Mouse (Mus musculus) large intestine, adult 2 months (tissue): ENCODE results near the gene Abcc3. TPM values are rescaled to one million over a fixed set of nuclear protein-coding genes. Genes with fewer than 3 reads are reported as not detected.
A peak's percentile ranks its signal among the peaks of the same experiment; 100 is the strongest.
"Not testable (repeated sequence)": the region's sequence is repeated elsewhere in the genome, so short reads cannot be mapped to it uniquely, and the experiment has no call there.

ENCODE experiments used
- DNase-seq: peaks from one replicate; pipeline ENCODE4 v3.0.0-alpha.2; 2012; ENCODE audit warnings: low read depth, low spot score
- WGBS: fragments of 180-500 bp; shearing (Covaris S2); methylation state at CpG from one replicate; pipeline ENCODE4 v1.1.7; 2018; 5-methylcytosine and 5-hydroxymethylcytosine counted together
- polyA plus RNA-seq: library from polyadenylated mRNA; depleted of rRNA; stranded (reverse); fragments of >200 nt; gene quantifications from 2 replicates; pipeline ENCODE4 v1.2.3, GENCODE M21; 2012

Abcc3 gene
- polyA plus RNA-seq, 1 experiment = 48.1 TPM

DNA sequence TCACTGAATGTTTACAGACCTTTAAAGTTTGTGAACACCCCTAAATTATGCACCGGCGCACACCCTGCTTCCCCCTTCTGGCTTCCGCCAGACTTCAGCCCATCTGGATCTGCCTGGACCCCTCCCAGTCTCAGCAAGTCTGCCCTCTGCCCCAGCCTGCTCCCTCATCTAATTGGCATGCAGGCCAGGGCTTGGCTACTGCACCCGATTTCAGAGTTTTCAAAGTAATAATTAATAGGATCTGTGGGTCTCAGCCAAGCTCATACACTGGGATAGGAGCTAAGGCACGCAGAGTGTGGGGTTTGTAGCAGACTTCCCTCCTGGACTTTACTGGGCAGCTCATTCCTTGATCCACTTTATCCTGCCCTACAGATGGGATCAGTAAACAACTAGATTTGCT, 11.4 kb upstream of the Abcc3 start:
- DNase-seq = no peak
- 28% methylated on average over 5 of the region's 5 CpGs for WGBS

DNA sequence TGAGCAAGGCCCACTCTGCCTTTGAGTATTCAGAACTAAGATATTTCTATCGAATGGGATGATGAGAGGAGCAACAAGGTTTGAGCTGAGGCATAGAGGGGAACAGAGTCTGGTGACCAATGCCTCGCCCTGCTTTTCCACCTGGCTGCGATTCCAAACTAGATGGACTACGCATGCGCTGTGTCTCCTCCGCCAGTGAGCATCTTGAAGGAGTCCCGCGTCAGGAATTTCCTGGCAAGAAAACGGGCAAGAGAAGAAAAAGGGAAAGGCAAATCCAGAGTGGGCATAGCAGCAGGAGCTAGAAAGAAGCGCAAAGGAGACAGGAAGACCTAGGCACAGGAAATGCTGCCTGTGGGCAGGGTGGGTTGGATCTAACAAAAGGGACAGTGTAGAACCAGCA, 11.0 kb upstream of the Abcc3 start:
- no peak for DNase-seq
- 46% methylated on average over 10 of the region's 10 CpGs for WGBS

DNA sequence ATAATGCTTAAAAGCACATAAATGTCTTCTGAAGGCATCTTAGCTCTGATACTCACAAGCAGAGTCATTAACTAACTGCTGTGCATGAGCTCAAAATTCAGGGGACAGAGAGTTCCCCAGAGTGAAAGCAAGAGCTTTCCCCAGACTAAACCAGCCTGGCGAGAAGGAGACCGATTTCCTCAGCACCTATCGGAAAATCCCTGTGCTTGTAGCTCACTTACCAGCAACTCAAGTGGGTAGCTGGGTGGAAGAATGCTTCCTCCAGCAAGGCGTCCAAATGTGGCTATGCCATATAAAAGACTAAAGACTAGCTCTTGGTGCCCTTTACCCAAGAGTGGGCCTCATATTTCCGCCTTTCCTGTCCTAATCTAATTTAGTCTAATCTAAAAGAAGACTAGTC, 9.9 kb upstream of the Abcc3 start:
- DNase-seq = no peak
- 95% methylated on average over 5 of the region's 5 CpGs for WGBS

- DNase-seq = not testable (repeated sequence)
- WGBS = 90% methylated on average over 4 of the region's 4 CpGs
Observed at GRCm38 (mm10) chr11:94402029-94402428, 9.2 kb upstream of the Abcc3 start.

GRCm38 (mm10) chr11:94400996-94401395, 8.2 kb upstream of the Abcc3 start:
- WGBS = 67% methylated on average over 6 of the region's 6 CpGs
- DNase-seq = no peak

GRCm38 (mm10) chr11:94394107-94394506, 1.3 kb upstream of the Abcc3 start:
- 85% methylated on average over 7 of the region's 7 CpGs for WGBS

GRCm38 (mm10) chr11:94393490-94393889, 693 bp upstream of the Abcc3 start:
- DNase-seq = not testable (repeated sequence)
- WGBS = 80% methylated on average over 4 of the region's 4 CpGs

More at GRCm38 (mm10) chr11:94394107-94394506, 1.3 kb upstream of the Abcc3 start:
- no peak for DNase-seq

DNA sequence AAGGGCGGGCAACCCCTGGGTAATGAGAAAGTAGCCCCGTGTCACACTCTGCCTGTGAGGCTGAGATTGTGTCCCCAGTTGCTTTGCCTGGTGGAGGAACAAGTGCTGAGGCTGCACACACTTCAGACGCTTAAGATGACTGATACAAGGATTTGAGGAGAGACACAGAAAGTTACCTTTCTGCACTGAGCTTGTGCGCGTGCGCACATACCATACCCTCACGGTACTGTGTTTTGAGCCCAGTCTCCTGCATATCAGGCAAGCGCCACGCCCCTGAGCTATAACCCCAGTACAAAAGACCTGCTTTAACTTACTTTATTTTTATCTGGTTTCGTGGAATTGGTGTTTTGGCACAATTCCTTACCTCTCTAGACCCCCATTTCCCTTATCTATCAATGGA, 1.1 kb downstream of the Abcc3 start:
- WGBS = 39% methylated on average over 10 of the region's 10 CpGs
- peak; percentile 27 for DNase-seq

DNA sequence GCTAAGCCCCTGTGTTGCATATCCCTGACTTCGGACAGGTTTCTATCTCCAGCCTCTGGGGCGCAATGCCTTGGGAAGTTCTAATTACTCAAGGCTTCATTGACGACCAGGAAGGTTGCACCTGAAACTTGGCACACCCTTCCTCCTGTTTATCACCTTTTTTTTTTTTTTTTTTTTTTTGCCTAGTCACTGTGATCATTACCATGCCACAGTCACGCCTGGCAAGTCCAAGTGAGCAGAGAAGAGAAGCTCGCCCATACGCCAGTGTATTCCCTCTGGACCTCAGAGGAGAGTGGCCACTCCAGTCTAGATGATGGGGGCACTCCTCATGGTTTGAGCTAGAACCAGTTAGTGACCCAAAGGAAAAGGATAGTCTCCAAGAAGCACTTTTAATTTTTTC, 2.0 kb downstream of the Abcc3 start:
- WGBS = 34% methylated on average over 6 of the region's 6 CpGs
- DNase-seq = peak; percentile 58

DNA sequence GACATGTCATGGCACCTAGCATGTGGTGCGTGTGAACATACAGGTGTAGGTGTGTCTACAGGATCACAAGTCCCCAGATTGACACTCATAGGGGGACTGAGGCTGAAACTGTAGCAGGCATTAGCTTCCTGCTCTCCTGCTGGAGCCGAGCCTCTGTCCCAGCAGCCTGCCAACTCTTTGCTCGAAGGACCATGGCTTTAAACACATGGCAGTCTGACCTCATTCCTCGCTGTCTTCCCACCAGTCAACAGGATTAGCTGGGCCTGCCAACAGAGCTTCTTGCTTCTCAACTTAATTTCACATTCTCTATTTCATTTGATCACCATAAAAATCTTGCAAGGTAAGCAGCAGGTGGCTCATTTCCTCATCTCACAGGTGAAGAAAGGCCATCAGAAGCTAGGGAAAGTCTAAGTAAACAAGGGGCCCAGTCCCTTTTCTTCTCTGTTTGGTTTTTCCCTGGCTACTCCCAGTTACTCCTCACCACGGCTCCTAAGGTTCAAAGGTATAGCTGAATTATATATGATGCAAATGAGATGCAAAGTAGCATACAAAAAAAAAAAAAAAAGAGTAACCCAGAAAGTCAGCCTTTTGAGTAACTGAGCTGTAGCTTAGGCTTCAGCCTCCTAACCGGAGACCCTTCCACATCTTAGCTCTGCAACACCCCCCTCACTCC, 2.9 kb downstream of the Abcc3 start:
- DNase-seq = no peak
- WGBS = 29% methylated on average over 6 of the region's 6 CpGs

- WGBS = 70% methylated on average over 4 of the region's 4 CpGs
- DNase-seq = no peak
Observed at GRCm38 (mm10) chr11:94389021-94389420, 3.8 kb downstream of the Abcc3 start.

DNA sequence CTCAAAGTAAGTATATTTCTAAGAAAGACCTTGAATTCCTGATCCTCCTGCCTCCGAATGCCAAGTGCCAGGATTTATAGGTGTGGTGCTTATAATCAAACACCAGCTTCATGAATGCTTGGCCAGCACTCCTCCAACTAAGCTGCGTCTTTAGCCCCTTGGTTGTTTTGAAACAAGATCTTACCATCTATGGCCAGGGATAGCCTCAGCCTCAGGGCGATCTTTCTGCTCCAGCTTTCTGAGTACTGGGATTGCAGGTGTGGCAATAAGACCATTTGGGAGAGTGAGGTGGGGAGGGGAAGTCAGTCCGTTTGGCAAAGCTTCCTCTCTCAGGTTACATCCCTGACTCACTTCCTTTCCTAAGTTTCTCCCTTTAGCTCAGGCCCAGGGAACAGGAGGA, 5.0 kb downstream of the Abcc3 start:
- WGBS = 30% methylated on average over 4 of the region's 4 CpGs
- DNase-seq = no peak

DNA sequence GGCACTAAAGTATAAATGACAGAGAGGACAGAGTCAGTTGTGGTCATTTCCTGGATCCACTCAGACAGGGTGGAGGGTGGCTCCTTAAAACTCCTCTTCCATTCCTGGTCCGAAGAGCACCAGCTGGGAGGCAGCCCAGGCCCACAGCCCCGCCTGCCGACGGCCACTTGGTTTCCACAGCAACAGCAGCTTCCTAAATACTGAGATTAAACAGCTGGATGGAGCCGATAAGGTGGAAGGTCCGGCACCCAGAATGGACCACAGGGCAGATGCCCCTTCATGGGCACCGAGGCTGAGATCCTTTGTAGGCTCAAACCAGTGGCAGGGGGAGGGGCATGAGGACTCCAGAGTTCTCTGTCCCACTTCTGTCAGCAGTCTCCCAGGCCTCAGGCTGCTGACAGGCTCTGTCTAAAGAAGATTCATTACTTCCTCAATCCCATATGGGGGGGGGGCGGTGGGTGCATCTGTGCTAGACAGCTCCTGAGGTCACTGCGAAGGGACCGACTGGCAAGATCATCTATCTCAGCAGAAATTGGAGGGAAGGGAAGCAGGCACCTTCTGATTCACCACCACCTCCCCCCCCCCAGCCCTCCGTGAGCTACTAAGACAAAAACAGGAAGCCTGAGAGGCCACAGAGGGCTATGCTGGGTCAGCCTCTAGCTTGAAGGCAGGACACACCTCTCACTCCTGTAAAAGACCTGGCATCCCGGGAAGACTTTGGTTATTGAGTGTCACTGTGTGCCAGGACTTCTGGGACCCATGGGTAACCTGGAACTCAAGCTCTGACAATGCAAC, 6.6 kb downstream of the Abcc3 start:
- WGBS = 12% methylated on average over 12 of the region's 12 CpGs

GRCm38 (mm10) chr11:94379736-94380135, 13.1 kb downstream of the Abcc3 start:
- 66% methylated on average over 8 of the region's 8 CpGs for WGBS
- DNase-seq = no peak

More for the DNA sequence above, 6.6 kb downstream of the Abcc3 start:
- peak; percentile 45 for DNase-seq

GRCm38 (mm10) chr11:94379061-94379460, 13.7 kb downstream of the Abcc3 start:
- WGBS = 42% methylated on average over 2 of the region's 2 CpGs
- no peak for DNase-seq

GRCm38 (mm10) chr11:94374276-94374948, 18.4 kb downstream of the Abcc3 start:
- DNase-seq = no peak
- 86% methylated on average over 13 of the region's 13 CpGs for WGBS

GRCm38 (mm10) chr11:94370809-94371208, 22.0 kb downstream of the Abcc3 start:
- DNase-seq = peak; percentile 94
- 8% methylated on average over 5 of the region's 5 CpGs for WGBS

- WGBS = 80% methylated on average over 6 of the region's 6 CpGs
- DNase-seq = no peak
Observed at GRCm38 (mm10) chr11:94369981-94370380, 22.8 kb downstream of the Abcc3 start.

GRCm38 (mm10) chr11:94365340-94365739, 27.5 kb downstream of the Abcc3 start:
- no peak for DNase-seq
- 19% methylated on average over 3 of the region's 3 CpGs for WGBS

DNA sequence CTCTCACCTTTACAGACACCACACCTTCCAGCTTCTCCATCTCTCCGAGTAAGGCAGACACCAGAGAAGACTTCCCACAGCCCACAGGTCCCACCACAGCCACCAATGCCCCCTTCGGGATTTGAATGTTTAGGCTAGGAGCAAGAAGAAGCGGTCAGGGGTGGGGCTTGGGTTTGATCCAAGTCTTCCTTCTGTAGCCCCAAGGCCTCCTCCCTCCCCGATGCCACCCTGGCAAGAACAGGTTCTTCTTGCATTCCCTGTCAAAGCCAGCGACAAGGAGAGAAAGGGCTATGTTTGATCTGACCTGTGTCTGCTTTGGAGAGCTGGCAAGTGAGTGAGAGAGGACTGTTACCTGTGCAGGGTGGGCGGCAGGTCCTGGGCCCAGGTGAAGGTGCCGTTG, 29.1 kb downstream of the Abcc3 start:
- DNase-seq = no peak
- WGBS = 45% methylated on average over 7 of the region's 7 CpGs

- 93% methylated on average over 5 of the region's 5 CpGs for WGBS
Observed at GRCm38 (mm10) chr11:94362101-94362500, 30.7 kb downstream of the Abcc3 start.

More at GRCm38 (mm10) chr11:94362101-94362500, 30.7 kb downstream of the Abcc3 start:
- DNase-seq = no peak
